Mouse (Mus musculus) bone marrow, adult 2 months (tissue): Measurements from ENCODE around the gene 1700029I15Rik.

Experiments used
- CTCF ChIP-seq: fragments of 200-500 bp; IDR thresholded peaks from 2 replicates; pipeline ENCODE4 v1.5.1; 2011; ENCODE audit warnings: low read length, control low read depth; ENCODE audit not compliant: control insufficient read depth, insufficient read depth
- POLR2A ChIP-seq: fragments of 200-500 bp; IDR thresholded peaks from 2 replicates; pipeline ENCODE4 v1.6.1; 2011; ENCODE audit warnings: low read depth, mild to moderate bottlenecking, control low read depth, low read length, borderline replicate concordance; ENCODE audit not compliant: control insufficient read depth

GRCm38 (mm10) chr2:92431611-92432179 lies 49.4 kb downstream of the 1700029I15Rik start:
- TF ChIP-seq CTCF, result no peak
- no peak for TF ChIP-seq POLR2A
